Mouse (Mus musculus) skeletal muscle tissue, adult 2 months (tissue): ENCODE measurements around the gene Wfdc18.
A peak's percentile ranks its signal among the peaks of the same experiment; 100 is the strongest.

Experiments
- DNase-seq: peaks from one replicate; pipeline ENCODE4 v3.0.0-alpha.2; 2012; ENCODE audit warnings: low read depth, low spot score

Gene Wfdc18

GRCm38 (mm10) chr11:83708715-83709114, at the start of gene Wfdc18:
Gene Wfdc18, plus strand, starts transcription at chr11:83709015.
- DNase-seq, result no peak

GRCm38 (mm10) chr11:83662204-83662603, 46.6 kb upstream of the Wfdc18 start, which contains the start of gene Ccl4:
Gene Ccl4, plus strand, starts transcription at chr11:83662584.
- no peak for DNase-seq

GRCm38 (mm10) chr11:83663532-83663931, 45.3 kb upstream of the Wfdc18 start:
- DNase-seq, result no peak

- no peak for DNase-seq
Observed at GRCm38 (mm10) chr11:83671743-83672142, 37.1 kb upstream of the Wfdc18 start.

GRCm38 (mm10) chr11:83675665-83676064, 33.1 kb upstream of the Wfdc18 start:
- DNase-seq, result no peak

- DNase-seq, result no peak
Observed at GRCm38 (mm10) chr11:83689918-83690317, 18.9 kb upstream of the Wfdc18 start.

GRCm38 (mm10) chr11:83692008-83692407, 16.8 kb upstream of the Wfdc18 start:
- DNase-seq, result no peak

- peak; percentile 24 for DNase-seq
Observed at GRCm38 (mm10) chr11:83703705-83704104, 5.1 kb upstream of the Wfdc18 start, which contains the start of gene Wfdc17. Gene Wfdc17, plus strand, starts transcription at chr11:83703991.

GRCm38 (mm10) chr11:83709683-83710082, 868 bp downstream of the Wfdc18 start:
- no peak for DNase-seq

- DNase-seq, result no peak
Observed at GRCm38 (mm10) chr11:83712671-83713070, 3.9 kb downstream of the Wfdc18 start.

GRCm38 (mm10) chr11:83713925-83714324, 5.1 kb downstream of the Wfdc18 start:
- no peak for DNase-seq

GRCm38 (mm10) chr11:83717042-83717665, 8.3 kb downstream of the Wfdc18 start:
- DNase-seq, result peak; percentile 6

- no peak for DNase-seq
Observed at GRCm38 (mm10) chr11:83720766-83721165, 12.0 kb downstream of the Wfdc18 start.

GRCm38 (mm10) chr11:83728757-83729432, 20.1 kb downstream of the Wfdc18 start:
- DNase-seq, result no peak

- DNase-seq, result no peak
Observed at GRCm38 (mm10) chr11:83731116-83731515, 22.3 kb downstream of the Wfdc18 start.

GRCm38 (mm10) chr11:83733071-83733640, 24.3 kb downstream of the Wfdc18 start:
- DNase-seq, result no peak

GRCm38 (mm10) chr11:83734215-83734614, 25.4 kb downstream of the Wfdc18 start:
- no peak for DNase-seq

GRCm38 (mm10) chr11:83735881-83736280, 27.1 kb downstream of the Wfdc18 start:
- DNase-seq, result no peak

GRCm38 (mm10) chr11:83737109-83737558, 28.3 kb downstream of the Wfdc18 start:
- DNase-seq, result no peak

- DNase-seq, result no peak
Observed at GRCm38 (mm10) chr11:83739241-83739640, 30.4 kb downstream of the Wfdc18 start.

- no peak for DNase-seq
Observed at GRCm38 (mm10) chr11:83740443-83740991, 31.7 kb downstream of the Wfdc18 start.

GRCm38 (mm10) chr11:83741841-83742240, 33.0 kb downstream of the Wfdc18 start:
- no peak for DNase-seq
